Mouse (Mus musculus) liver, embryonic 11.5 days (tissue): ENCODE data around the gene Gigyf2. TPM values are rescaled to one million over a fixed set of nuclear protein-coding genes. Genes with fewer than 3 reads are reported as not detected.

Experiments
- ATAC-seq: fragments of 200-750 bp; cut with Nextera tagmentation; replicated peaks from 2 replicates; pipeline ENCODE4 v1.8.0; 2017; ENCODE audit warnings: moderate number of reproducible peaks, mild to moderate bottlenecking, moderate TSS enrichment, moderate library complexity; ENCODE audit not compliant: low FRiP score
- DNase-seq: peaks from one replicate; pipeline ENCODE4 v3.0.0-alpha.2; 2017; ENCODE audit warnings: low spot score
- H3K27ac ChIP-seq: fragments of 300-500 bp; sonication (generic); 2 replicates; pipeline ENCODE4 v1.5.1; 2014; ENCODE audit warnings: mild to moderate bottlenecking, low read depth, low read length, control low read depth
- H3K27me3 ChIP-seq: fragments of 300-500 bp; sonication (generic); replicated peaks from 2 replicates; pipeline ENCODE4 v1.6.1; 2014; ENCODE audit warnings: low read length, mixed read lengths; ENCODE audit not compliant: control insufficient read depth, insufficient read depth
- H3K36me3 ChIP-seq: fragments of 300-500 bp; sonication (generic); 2 replicates; pipeline ENCODE4 v1.6.1; 2014; ENCODE audit warnings: mild to moderate bottlenecking, low read length, moderate library complexity, mixed read lengths; ENCODE audit not compliant: control insufficient read depth, insufficient read depth
- H3K4me1 ChIP-seq: fragments of 300-500 bp; sonication (generic); replicated peaks from 2 replicates; pipeline ENCODE4 v1.6.1; 2014; ENCODE audit warnings: low read length, mixed read lengths; ENCODE audit not compliant: control insufficient read depth, insufficient read depth
- H3K4me2 ChIP-seq: fragments of 300-500 bp; sonication (generic); 2 replicates; pipeline ENCODE4 v1.6.1; 2014; ENCODE audit warnings: mild to moderate bottlenecking, control low read depth, moderate library complexity
- H3K4me3 ChIP-seq: fragments of 300-500 bp; sonication (generic); 2 replicates; pipeline ENCODE4 v1.5.1; 2014; ENCODE audit warnings: low read depth, low read length, control low read depth
- H3K9ac ChIP-seq: fragments of 300-500 bp; sonication (generic); 2 replicates; pipeline ENCODE4 v1.6.1; 2014; ENCODE audit warnings: low read depth, low read length, control low read depth
- H3K9me3 ChIP-seq: fragments of 300-500 bp; sonication (generic); 2 replicates; pipeline ENCODE4 v1.6.1; 2016; ENCODE audit warnings: low read length, inconsistent platforms, mixed read lengths; ENCODE audit not compliant: control insufficient read depth
- WGBS: fragments of 180-500 bp; shearing (Covaris S2); extraction: QIAGEN DNeasy Blood & Tissue Kit; methylation state at CpG from one replicate; pipeline ENCODE4 v1.1.7; 2014; 5-methylcytosine and 5-hydroxymethylcytosine counted together
- polyA plus RNA-seq: library from polyadenylated mRNA; unstranded; fragments of >200 nt; fragmentation: Nextera tagmentation; extraction: Ambion mirVana; gene quantifications from 2 replicates; pipeline ENCODE4 v1.2.1, GENCODE M21; 2014

Gigyf2 gene
- polyA plus RNA-seq, 1 experiment from 2014 or later: 40.4 TPM

GRCm38 (mm10) chr1:87331774-87332173 lies 5.0 kb downstream of the Gigyf2 start:
- Histone ChIP-seq H3K4me2 (no peak overlapping the region), H3K9ac (no peak overlapping the region), H3K27me3 (no peaks in the 10 kb centered on the region), H3K27ac (no peak overlapping the region), H3K4me1 (peaks cover 9% of the 10 kb centered on the region; the same call in 1 of the 2 replicates), H3K9me3 (no peaks in the 10 kb centered on the region), H3K36me3 (peaks cover 10% of the 10 kb centered on the region), H3K4me3 (no peak overlapping the region)
- DNase-seq (no peak), ATAC-seq (no peak)
- 84% methylated on average over 4 of the region's 4 CpGs for WGBS

GRCm38 (mm10) chr1:87350576-87350975 lies 23.8 kb downstream of the Gigyf2 start:
- Histone ChIP-seq H3K4me1 (no peaks in the 10 kb centered on the region), H3K4me2 (no peak overlapping the region), H3K27me3 (no peaks in the 10 kb centered on the region), H3K36me3 (no peaks in the 10 kb centered on the region), H3K9me3 (no peaks in the 10 kb centered on the region), H3K4me3 (no peak overlapping the region), H3K27ac (no peak overlapping the region), H3K9ac (no peak overlapping the region)
- no peak for ATAC-seq
- 73% methylated on average over 2 of the region's 2 CpGs for WGBS
- DNase-seq: no peak

GRCm38 (mm10) chr1:87360276-87360675 lies 33.5 kb downstream of the Gigyf2 start:
- no peak for ATAC-seq
- Histone ChIP-seq H3K36me3 (peaks cover 6% of the 10 kb centered on the region), H3K27ac (no peak overlapping the region), H3K9ac (no peak overlapping the region), H3K4me2 (no peak overlapping the region), H3K9me3 (no peaks in the 10 kb centered on the region), H3K27me3 (no peaks in the 10 kb centered on the region), H3K4me3 (no peak overlapping the region), H3K4me1 (no peaks in the 10 kb centered on the region)
- DNase-seq: no peak
- WGBS: 78% methylated on average over 1 of the region's 1 CpGs

- H3K4me3 ChIP-seq: no peak overlapping the region
- no peaks in the 10 kb centered on the region for H3K9me3 ChIP-seq
- peaks cover 12% of the 10 kb centered on the region; the same call in 1 of the 2 replicates for H3K36me3 ChIP-seq
- no peaks in the 10 kb centered on the region for H3K27me3 ChIP-seq
- H3K4me2 ChIP-seq: no peak overlapping the region
- DNase-seq (no peak), ATAC-seq (no peak)
- no peak overlapping the region for H3K27ac ChIP-seq
- WGBS: 92% methylated on average over 3 of the region's 3 CpGs
- H3K9ac ChIP-seq: no peak overlapping the region
- no peaks in the 10 kb centered on the region for H3K4me1 ChIP-seq
Observed at GRCm38 (mm10) chr1:87378024-87378560, 51.3 kb downstream of the Gigyf2 start.

- DNase-seq (no peak), ATAC-seq (no peak)
- no peak overlapping the region for H3K9ac ChIP-seq
- WGBS: 87% methylated on average over 1 of the region's 1 CpGs
- H3K4me3 ChIP-seq: no peak overlapping the region
- H3K4me2 ChIP-seq: no peak overlapping the region
- no peaks in the 10 kb centered on the region for H3K27me3 ChIP-seq
- H3K4me1 ChIP-seq: no peaks in the 10 kb centered on the region
- H3K27ac ChIP-seq: no peak overlapping the region
- no peaks in the 10 kb centered on the region for H3K9me3 ChIP-seq
- H3K36me3 ChIP-seq: peaks cover 11% of the 10 kb centered on the region; the same call in 1 of the 2 replicates
Observed at GRCm38 (mm10) chr1:87379919-87380318, 53.1 kb downstream of the Gigyf2 start.

GRCm38 (mm10) chr1:87381152-87381551 lies 54.4 kb downstream of the Gigyf2 start:
- no peak for ATAC-seq
- no peaks in the 10 kb centered on the region for H3K27me3 ChIP-seq
- no peak overlapping the region for H3K27ac ChIP-seq
- no peak for DNase-seq
- H3K4me2 ChIP-seq: no peak overlapping the region
- peaks cover under 1% of the 10 kb centered on the region; the same call in 1 of the 2 replicates for H3K4me1 ChIP-seq
- peaks cover 8% of the 10 kb centered on the region; the same call in 1 of the 2 replicates for H3K36me3 ChIP-seq
- no peak overlapping the region for H3K9ac ChIP-seq
- H3K9me3 ChIP-seq: no peaks in the 10 kb centered on the region
- H3K4me3 ChIP-seq: no peak overlapping the region
- WGBS: 82% methylated on average over 3 of the region's 3 CpGs

GRCm38 (mm10) chr1:87386436-87387092 lies 59.8 kb downstream of the Gigyf2 start:
- no peak for DNase-seq
- Histone ChIP-seq H3K4me1 (peaks cover 4% of the 10 kb centered on the region; the same call in 1 of the 2 replicates), H3K4me2 (no peak overlapping the region), H3K36me3 (peaks cover 7% of the 10 kb centered on the region; the same call in 1 of the 2 replicates), H3K27me3 (no peaks in the 10 kb centered on the region), H3K27ac (no peak overlapping the region), H3K9me3 (no peaks in the 10 kb centered on the region), H3K4me3 (no peak overlapping the region), H3K9ac (no peak overlapping the region)
- ATAC-seq: peak; percentile 68; the same call in 1 of the 2 replicates
- 70% methylated on average over 9 of the region's 9 CpGs for WGBS

GRCm38 (mm10) chr1:87393444-87394195 lies 66.8 kb downstream of the Gigyf2 start:
- Histone ChIP-seq H3K27me3 (no peaks in the 10 kb centered on the region), H3K9me3 (no peaks in the 10 kb centered on the region), H3K27ac (no peak overlapping the region), H3K4me2 (no peak overlapping the region), H3K4me1 (no peaks in the 10 kb centered on the region), H3K4me3 (no peak overlapping the region), H3K9ac (no peak overlapping the region), H3K36me3 (peaks cover 3% of the 10 kb centered on the region; the same call in 1 of the 2 replicates)
- no peak for DNase-seq
- no peak for ATAC-seq
- WGBS: 76% methylated on average over 3 of the region's 3 CpGs
